Mouse (Mus musculus) limb, embryonic 14.5 days (tissue): ENCODE data around the gene Osr1. TPM values are rescaled to one million over a fixed set of nuclear protein-coding genes. Genes with fewer than 3 reads are reported as not detected.
A peak's percentile ranks its signal among the peaks of the same experiment; 100 is the strongest.

ENCODE experiments used
- ATAC-seq: fragments of 200-750 bp; cut with Nextera tagmentation; 2 replicates; pipeline ENCODE4 v1.8.0; 2017; ENCODE audit warnings: low read depth, moderate number of reproducible peaks, moderate TSS enrichment; ENCODE audit not compliant: low FRiP score
- DNase-seq: peaks from one replicate; pipeline ENCODE4 v3.0.0-alpha.2; 2015; ENCODE audit warnings: low spot score
- H3K27ac ChIP-seq: fragments of 300-500 bp; sonication (generic); replicated peaks from 2 replicates; pipeline ENCODE4 v1.5.1; 2014; ENCODE audit warnings: low read depth, mild to moderate bottlenecking, low read length, moderate library complexity, mixed read lengths
- H3K27me3 ChIP-seq: fragments of 300-500 bp; sonication (generic); 2 replicates; pipeline ENCODE4 v1.6.1; 2014; ENCODE audit warnings: low read length, mixed read lengths; ENCODE audit not compliant: control insufficient read depth, insufficient read depth
- H3K36me3 ChIP-seq: fragments of 300-500 bp; sonication (generic); 2 replicates; pipeline ENCODE4 v1.6.1; 2014; ENCODE audit warnings: mild to moderate bottlenecking, low read length, moderate library complexity, mixed read lengths; ENCODE audit not compliant: control insufficient read depth, insufficient read depth
- H3K4me1 ChIP-seq: fragments of 300-500 bp; sonication (generic); 2 replicates; pipeline ENCODE4 v1.6.1; 2014; ENCODE audit warnings: antibody characterized with exemption, low read length, mixed read lengths; ENCODE audit not compliant: control insufficient read depth, insufficient read depth
- H3K4me2 ChIP-seq: fragments of 300-500 bp; sonication (generic); replicated peaks from 2 replicates; pipeline ENCODE4 v1.6.1; 2014; ENCODE audit warnings: low read depth, mild to moderate bottlenecking, low read length, moderate library complexity; ENCODE audit not compliant: severe bottlenecking
- H3K4me3 ChIP-seq: fragments of 300-500 bp; sonication (generic); replicated peaks from 2 replicates; pipeline ENCODE4 v1.5.1; 2014; ENCODE audit warnings: low read length
- H3K9ac ChIP-seq: fragments of 300-500 bp; sonication (generic); 2 replicates; pipeline ENCODE4 v1.6.1; 2014; ENCODE audit warnings: mild to moderate bottlenecking, low read depth, low read length, moderate library complexity; ENCODE audit not compliant: severe bottlenecking
- H3K9me3 ChIP-seq: fragments of 300-500 bp; sonication (generic); 2 replicates; pipeline ENCODE4 v1.6.1; 2016; ENCODE audit warnings: low read length; ENCODE audit not compliant: control insufficient read depth
- POLR2A ChIP-seq: fragments of 200-500 bp; IDR thresholded peaks from 2 replicates; pipeline ENCODE4 v1.8.0; 2012; ENCODE audit warnings: inconsistent platforms, mild to moderate bottlenecking, moderate library complexity, borderline replicate concordance; ENCODE audit not compliant: insufficient read depth, insufficient read length; ENCODE audit errors: extremely low read depth
- WGBS: fragments of 180-500 bp; shearing (Covaris S2); extraction: QIAGEN DNeasy Blood & Tissue Kit; methylation state at CpG from one replicate; pipeline ENCODE4 v1.1.7; 2014; 5-methylcytosine and 5-hydroxymethylcytosine counted together
- polyA plus RNA-seq, 2 experiments: library from polyadenylated mRNA; depleted of rRNA in 1 of 2; stranded (reverse) in 1 of 2; unstranded in 1 of 2; fragments of >200 nt; fragmentation: Nextera tagmentation in 1 of 2; extraction: Ambion mirVana in 1 of 2; gene quantifications; 2 replicates each; pipeline versions ENCODE4 v1.2.1 to v1.2.3; 2012 to 2014

Gene Osr1
- polyA plus RNA-seq, 2 experiments, result 82.5 to 118 TPM

DNA sequence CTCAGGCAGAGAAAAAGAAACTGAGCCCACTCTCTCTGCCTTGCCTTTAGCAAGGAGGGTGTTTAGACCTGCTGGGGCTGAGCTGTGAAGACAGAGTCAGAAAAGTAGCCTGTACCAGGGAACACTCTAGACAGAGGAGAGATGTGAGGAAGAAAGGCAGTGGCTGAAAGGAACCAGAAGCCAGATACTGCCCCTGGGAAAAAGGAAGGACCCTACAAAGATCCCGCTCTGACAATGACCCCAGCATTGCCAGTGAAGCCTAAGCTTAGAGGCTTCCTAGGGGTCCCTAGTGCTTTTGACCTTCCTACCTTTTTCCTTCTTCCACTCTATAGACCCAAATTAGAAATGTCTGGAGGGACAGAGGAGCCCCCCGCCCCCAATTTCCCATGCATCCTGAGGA is 7.7 kb downstream of the Osr1 start:
- DNase-seq (no peak), ATAC-seq (no peak)
- peak overlapping the region; percentile 61 for H3K4me2 ChIP-seq
- peaks cover 65% of the 10 kb centered on the region for H3K27me3 ChIP-seq
- peaks cover 25% of the 10 kb centered on the region for H3K36me3 ChIP-seq
- no peak for TF ChIP-seq POLR2A
- H3K9me3 ChIP-seq, result no peaks in the 10 kb centered on the region
- H3K9ac ChIP-seq, result peak overlapping the region; percentile 86
- 26% methylated on average over 2 of the region's 2 CpGs for WGBS
- peaks cover 49% of the 10 kb centered on the region for H3K4me1 ChIP-seq
- H3K4me3 ChIP-seq, result peak overlapping the region; percentile 65
- no peak overlapping the region for H3K27ac ChIP-seq

DNA sequence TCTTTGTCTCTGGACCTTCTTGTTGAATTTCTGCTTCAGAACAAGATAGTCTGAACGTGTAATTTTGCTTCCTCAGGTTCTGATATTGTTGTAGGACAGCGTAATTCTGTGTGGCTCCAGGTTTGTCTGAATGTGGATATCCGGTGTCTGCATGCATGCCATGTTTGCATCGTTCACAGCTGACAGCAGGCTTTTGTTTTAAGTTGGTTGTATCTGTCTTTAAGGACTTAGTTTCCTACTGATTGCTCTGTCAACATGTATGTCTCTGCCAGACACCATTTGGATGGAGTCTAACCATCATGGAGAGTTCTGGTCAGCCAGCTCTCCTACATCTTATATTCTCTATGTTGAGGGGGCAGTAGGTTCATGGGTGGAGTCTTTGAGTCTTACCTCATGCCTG is 8.7 kb downstream of the Osr1 start:
- peak; percentile 2 for DNase-seq
- Histone ChIP-seq H3K36me3 (peaks cover 28% of the 10 kb centered on the region), H3K4me3 (peak overlapping the region; percentile 65), H3K4me2 (peak overlapping the region; percentile 61), H3K27me3 (peaks cover 59% of the 10 kb centered on the region; the same call in 1 of the 2 replicates), H3K9me3 (no peaks in the 10 kb centered on the region), H3K27ac (no peak overlapping the region), H3K9ac (peak overlapping the region; percentile 18; the same call in 1 of the 2 replicates), H3K4me1 (peaks cover 39% of the 10 kb centered on the region)
- no peak for TF ChIP-seq POLR2A
- 34% methylated on average over 4 of the region's 4 CpGs for WGBS
- ATAC-seq, result no peak

DNA sequence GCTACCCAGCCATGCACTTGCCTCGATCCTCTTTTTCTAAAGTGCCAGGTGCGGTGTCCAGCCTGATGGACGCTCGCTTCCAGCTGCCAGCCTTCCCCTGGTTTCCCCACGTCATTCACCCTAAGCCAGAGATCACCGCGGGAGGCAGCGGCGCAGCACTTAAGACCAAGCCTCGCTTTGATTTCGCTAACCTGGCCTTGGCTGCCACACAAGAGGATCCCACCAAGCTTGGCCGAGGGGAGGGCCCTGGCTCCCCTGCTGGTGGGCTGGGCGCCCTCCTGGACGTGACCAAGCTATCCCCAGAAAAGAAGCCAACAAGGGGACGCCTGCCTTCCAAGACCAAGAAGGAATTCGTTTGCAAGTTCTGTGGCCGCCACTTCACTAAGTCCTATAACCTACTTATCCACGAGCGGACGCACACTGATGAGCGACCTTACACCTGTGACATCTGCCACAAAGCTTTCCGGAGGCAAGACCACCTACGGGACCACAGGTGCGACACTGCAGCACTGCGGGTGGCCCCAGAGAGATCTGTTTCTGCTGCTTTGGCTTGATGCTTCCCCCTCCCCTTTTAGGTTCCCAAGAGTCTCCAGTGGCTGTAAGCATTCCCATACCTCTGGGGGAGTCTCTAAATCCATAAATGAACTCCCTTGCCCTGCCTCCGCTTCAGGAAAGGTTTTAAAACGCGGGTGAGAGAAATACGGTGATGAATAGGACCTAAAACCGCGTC is 9.6 kb downstream of the Osr1 start:
- Histone ChIP-seq H3K9me3 (no peaks in the 10 kb centered on the region), H3K4me3 (peak overlapping the region; percentile 65), H3K9ac (peak overlapping the region; percentile 13; the same call in 1 of the 2 replicates), H3K27me3 (peaks cover 54% of the 10 kb centered on the region; the same call in 1 of the 2 replicates), H3K27ac (no peak overlapping the region), H3K4me2 (peak overlapping the region; percentile 61), H3K36me3 (peaks cover 28% of the 10 kb centered on the region), H3K4me1 (peaks cover 36% of the 10 kb centered on the region)
- ATAC-seq, result no peak
- no peak for TF ChIP-seq POLR2A
- peak; percentile 4 for DNase-seq
- 4% methylated on average over 31 of the region's 31 CpGs for WGBS

DNA sequence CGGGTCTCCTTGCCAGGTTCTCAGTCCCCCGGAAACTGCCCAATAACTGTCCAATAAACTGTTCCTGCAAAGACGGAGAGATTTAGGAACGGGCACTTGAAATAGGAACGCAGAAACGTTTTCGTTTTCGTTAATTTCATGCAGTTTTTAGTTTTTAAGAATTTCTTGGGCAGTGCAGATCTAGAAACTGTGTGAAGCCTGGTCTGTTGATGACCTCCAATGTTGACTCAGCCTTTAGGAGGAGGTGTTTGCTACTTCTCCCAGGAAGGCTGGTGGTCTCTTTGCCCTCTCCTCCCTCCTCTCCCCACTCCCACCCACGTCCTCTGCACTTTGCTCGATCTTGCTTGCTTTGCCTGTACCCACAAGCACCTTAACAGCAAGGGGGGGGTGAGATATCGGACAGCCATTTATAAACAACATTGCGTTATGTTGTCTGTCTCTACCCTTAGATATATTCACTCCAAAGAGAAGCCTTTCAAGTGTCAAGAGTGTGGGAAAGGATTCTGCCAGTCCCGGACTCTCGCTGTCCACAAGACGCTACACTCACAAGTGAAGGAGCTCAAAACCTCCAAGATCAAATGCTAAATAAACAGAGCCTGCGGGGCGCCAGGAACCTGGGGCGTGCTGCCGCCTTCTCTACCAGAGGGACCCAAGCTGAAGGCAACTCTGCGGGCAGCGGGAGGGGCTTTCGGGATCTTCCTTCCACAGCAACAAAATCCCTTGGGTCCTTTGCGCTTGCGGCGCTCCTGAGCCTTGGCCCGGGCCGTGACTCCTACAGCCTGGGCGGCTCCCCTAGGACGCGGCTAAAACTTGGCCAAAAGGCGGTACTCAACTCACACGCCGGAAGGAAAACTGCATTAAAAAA is 10.4 kb downstream of the Osr1 start:
- peak; percentile 11 for DNase-seq
- peak overlapping the region; percentile 42 for H3K9ac ChIP-seq
- H3K36me3 ChIP-seq, result peaks cover 28% of the 10 kb centered on the region
- H3K4me2 ChIP-seq, result peak overlapping the region; percentile 61
- H3K27ac ChIP-seq, result 0 out of 2 replicates have a peak overlapping the region, but pooled peaks have one; percentile 9
- ATAC-seq, result no peak
- no peak for TF ChIP-seq POLR2A
- H3K9me3 ChIP-seq, result no peaks in the 10 kb centered on the region
- H3K4me1 ChIP-seq, result peaks cover 37% of the 10 kb centered on the region
- peaks cover 54% of the 10 kb centered on the region; the same call in 1 of the 2 replicates for H3K27me3 ChIP-seq
- peak overlapping the region; percentile 65 for H3K4me3 ChIP-seq
- WGBS, result 6% methylated on average over 33 of the region's 33 CpGs

DNA sequence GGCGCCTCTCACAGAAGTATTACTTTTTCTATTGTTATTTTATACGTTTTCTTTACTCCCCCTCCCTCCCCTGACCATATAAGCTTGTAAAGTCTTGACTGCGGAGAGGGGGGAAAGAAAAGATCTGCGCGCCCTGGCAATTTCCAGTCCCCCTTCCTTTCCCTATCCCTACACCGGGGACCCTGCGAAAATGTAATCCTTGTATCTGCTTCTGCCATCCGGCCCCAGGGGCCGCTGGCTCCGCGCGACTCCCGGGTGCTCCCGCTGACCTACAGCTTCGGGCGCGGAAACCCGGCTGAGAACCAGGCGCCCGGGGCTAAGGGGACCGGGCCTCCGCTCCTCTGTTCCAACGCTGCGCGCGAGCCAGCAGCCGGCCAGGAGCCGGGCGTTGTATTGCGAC is 11.1 kb downstream of the Osr1 start:
- H3K9me3 ChIP-seq, result no peaks in the 10 kb centered on the region
- H3K36me3 ChIP-seq, result peaks cover 28% of the 10 kb centered on the region
- H3K4me2 ChIP-seq, result peak overlapping the region; percentile 61
- peaks cover 54% of the 10 kb centered on the region; the same call in 1 of the 2 replicates for H3K27me3 ChIP-seq
- TF ChIP-seq POLR2A, result no peak
- peaks cover 38% of the 10 kb centered on the region for H3K4me1 ChIP-seq
- peak overlapping the region; percentile 65 for H3K4me3 ChIP-seq
- no peak for ATAC-seq
- H3K9ac ChIP-seq, result peak overlapping the region; percentile 42
- 0 out of 2 replicates have a peak overlapping the region, but pooled peaks have one; percentile 43 for H3K27ac ChIP-seq
- 7% methylated on average over 30 of the region's 30 CpGs for WGBS
- DNase-seq, result no peak
